Mouse (Mus musculus): ENCODE measurements at regions not wholly inside any gene's neighbourhood (a gene's known extent, or its start where the extent isn't known, plus 50 kb on each side); places are given as distances from the start of the nearest gene placed in this dataset.

DNA sequence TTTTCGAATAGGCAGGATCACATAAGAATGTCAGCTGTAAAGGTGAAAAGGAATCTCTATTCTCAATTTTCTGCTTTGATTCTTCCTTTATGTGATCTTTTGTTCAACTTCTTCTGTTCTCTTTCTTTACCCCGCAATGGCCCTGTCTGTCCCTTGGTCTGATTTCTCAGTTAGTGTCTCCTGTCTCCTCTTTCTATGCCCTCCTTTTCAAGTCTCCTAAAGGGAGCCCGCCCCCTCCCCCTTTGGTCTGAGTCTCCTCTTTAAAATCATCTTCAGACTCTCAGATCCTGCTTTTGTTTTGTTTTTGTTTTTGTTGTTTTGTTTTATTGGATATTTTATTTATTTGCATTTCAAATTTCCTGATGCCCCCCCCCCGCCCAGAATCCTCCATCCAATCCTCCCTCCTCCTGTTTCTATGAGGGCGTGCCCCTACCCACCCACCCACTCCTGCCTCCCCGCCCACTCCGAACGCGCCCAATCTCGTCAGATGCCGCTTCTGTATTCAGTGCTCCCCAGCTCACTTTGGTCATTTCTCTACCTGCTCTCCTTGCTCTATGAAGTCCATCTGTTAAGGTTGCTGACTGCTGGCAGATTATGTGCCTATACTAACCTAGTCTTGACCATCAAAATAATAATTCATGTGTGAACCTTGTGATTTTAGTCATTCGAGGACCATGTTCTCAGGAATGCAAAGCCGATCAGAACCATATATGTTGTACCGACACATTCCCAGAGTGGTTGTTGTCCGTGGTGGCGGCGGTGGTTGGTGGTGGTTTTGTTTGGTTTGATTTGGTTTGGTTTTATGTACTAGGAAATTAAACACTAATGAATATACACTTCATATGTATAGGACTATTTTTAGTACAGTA is 487.9 kb upstream of the Adam24 start:
- no peak for DNase-seq

DNA sequence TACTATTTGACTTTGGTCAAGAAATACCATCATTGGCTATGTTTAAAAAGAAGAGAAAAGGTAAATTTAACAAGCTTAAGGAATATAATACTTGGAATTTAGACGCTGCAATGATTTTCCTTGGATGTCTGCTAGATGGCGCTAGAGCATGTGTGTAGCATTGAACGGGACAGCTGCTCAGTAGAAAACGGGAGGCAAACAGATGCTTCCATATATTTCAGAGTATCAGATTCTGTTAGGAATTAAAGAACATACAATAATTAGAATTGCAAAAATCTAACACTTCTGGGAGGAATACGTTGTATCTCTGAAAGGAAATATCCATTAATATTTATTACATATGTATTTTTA is 487.3 kb upstream of the Adam24 start:
- DNase-seq = no peak

DNA sequence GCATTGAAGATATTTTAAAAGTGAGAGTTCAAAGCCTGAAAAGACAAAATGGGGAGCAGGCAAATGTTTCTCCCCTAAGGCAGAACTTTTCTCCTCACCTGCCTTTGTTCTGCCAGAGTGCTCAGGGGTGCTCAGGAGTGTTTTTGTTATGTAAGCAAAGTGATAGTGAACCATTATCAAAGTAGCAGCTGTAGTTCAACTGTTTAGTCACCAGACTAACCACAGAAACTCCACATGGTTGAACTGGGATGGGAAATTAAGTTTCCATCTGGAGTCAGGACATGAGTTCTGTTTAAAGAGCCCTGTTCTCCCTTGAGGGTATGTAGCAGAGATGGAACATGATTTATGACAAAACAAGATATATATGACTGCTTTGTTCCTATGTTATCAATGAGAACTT is 482.6 kb upstream of the Adam24 start:
- DNase-seq = no peak

DNA sequence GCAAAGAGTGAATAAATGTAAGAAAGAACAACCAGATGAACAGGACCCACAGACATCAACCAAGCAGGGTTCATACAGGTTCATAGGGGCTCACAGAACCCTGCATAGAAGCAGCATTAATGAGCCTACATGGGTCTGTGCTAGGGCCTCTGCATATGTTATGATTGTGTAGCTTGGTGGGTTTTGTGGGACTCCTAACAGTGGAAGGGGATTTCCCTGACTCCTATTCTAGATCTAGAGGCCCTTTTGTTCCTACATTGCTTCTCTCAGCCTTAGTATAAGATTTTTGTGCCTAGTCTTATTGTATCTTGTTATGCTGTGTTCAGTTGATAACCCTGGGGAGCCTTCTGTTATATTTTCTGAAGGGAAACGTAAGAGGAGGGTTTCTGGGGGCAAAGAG is 481.7 kb upstream of the Adam24 start:
- DNase-seq = no peak

DNA sequence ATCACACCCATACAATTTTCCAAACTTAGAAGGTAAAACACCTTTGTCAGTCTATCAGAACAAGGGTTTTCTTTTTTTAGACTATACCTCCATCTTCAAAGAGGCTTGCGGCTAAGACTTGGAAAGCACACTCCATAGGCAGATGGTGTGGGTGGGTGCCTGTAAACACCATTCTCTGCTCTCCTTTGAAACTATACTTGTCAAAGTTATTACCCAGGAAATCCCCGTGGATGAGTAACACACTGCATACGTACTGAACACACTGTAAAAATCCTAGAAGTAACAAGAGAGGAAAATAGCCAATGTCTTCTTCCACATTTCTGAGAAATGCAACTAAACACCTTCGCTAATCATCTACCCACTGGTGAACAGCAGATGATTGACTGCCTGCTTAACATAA is 464.0 kb upstream of the Adam24 start:
- DNase-seq = no peak

DNA sequence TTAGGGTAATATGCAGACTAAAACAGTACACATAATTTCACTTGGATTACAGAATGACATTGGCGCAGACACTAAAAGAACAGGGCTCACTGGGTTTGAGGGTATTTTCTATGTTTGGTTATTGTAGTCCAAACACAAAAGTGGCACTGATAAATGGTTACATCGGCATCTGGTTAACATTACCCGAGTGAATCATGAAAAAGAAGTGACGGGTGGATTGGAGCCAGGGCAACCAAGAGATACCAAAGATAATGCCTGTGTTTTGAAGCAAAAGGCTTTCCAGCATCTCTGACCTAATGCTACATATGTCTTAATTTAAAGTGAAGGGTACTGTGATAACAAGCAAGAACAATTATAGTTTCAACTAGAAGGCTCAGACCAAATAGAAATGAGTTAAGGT is 451.4 kb upstream of the Adam24 start:
- DNase-seq = no peak

DNA sequence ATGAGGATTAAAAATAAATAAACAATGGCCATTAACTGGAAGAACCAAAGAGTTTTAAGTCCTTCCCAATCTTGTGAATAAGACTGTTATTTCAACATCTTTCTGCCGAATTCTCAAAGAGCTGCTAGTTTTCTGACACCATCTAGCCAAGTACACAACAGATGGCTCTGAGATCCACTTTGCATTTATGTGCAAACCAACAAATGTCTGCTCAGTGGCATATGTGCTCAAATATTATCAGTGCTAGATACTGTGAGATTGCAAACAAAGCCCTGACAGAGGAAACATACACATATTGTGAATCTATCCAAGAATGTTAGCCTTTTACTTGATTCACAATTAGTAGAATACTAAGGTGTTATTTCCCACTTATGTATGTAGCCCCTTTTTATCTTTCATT is 447.6 kb upstream of the Adam24 start:
- no peak for DNase-seq
